Mouse (Mus musculus) G1E (cell line): ENCODE data around the gene Pard3. TPM values are rescaled to one million over a fixed set of nuclear protein-coding genes. Genes with fewer than 3 reads are reported as not detected.
A peak's percentile ranks its signal among the peaks of the same experiment; 100 is the strongest.

Source experiments
- ATAC-seq: 2 replicates; pipeline ENCODE4 v1.8.0; 2016; ENCODE audit warnings: mild to moderate bottlenecking; ENCODE audit not compliant: insufficient number of reproducible peaks, poor library complexity, low FRiP score, severe bottlenecking; ENCODE audit errors: extremely low read depth
- DNase-seq: peaks from one replicate; pipeline ENCODE4 v3.0.0; 2012; ENCODE audit warnings: low spot score
- H3K27me3 ChIP-seq: 2 replicates; pipeline ENCODE4 v1.6.1; 2012; ENCODE audit warnings: mild to moderate bottlenecking, low read length, inconsistent platforms; ENCODE audit not compliant: insufficient read depth
- H3K36me3 ChIP-seq: replicated peaks from 2 replicates; pipeline ENCODE3; 2012; ENCODE audit warnings: mild to moderate bottlenecking, inconsistent platforms
- H3K4me1 ChIP-seq: 2 replicates; pipeline ENCODE4 v1.6.1; 2012; ENCODE audit warnings: low read depth, low read length, inconsistent platforms, mixed read lengths; ENCODE audit not compliant: insufficient read depth
- H3K4me3 ChIP-seq: 2 replicates; pipeline ENCODE4 v1.5.1; 2012; ENCODE audit warnings: low read depth, mild to moderate bottlenecking, inconsistent platforms, low read length, moderate library complexity, mixed read lengths
- H3K9me3 ChIP-seq: replicated peaks from 2 replicates; pipeline ENCODE4 v1.6.1; 2012; ENCODE audit warnings: inconsistent platforms
- CTCF ChIP-seq: IDR thresholded peaks from 2 replicates; pipeline ENCODE4 v1.5.1; 2012; ENCODE audit warnings: low read depth, low read length, inconsistent platforms, mixed read lengths
- GATA1 ChIP-seq: IDR thresholded peaks from 2 replicates; pipeline ENCODE4 v1.6.1; 2012; ENCODE audit warnings: borderline replicate concordance, low read length, inconsistent platforms, mixed read lengths
- GATA2 ChIP-seq: IDR thresholded peaks from 2 replicates; pipeline ENCODE4 v1.6.1; 2012; ENCODE audit warnings: low read depth, low read length, inconsistent platforms, borderline replicate concordance
- POLR2AphosphoS5 ChIP-seq: IDR thresholded peaks from 2 replicates; pipeline ENCODE4 v1.6.1; 2012; ENCODE audit warnings: low read depth, low read length, inconsistent platforms; ENCODE audit not compliant: insufficient replicate concordance
- TAL1 ChIP-seq: conservative IDR thresholded peaks from 2 replicates; pipeline ENCODE4 v1.6.1; 2012; ENCODE audit warnings: low read depth, low read length, inconsistent platforms, mixed read lengths
- polyA plus RNA-seq: library from polyadenylated mRNA; stranded (reverse); fragments of >175 nt; gene quantifications from 2 replicates; pipeline ENCODE4 v1.2.3, GENCODE M21; 2012
- total RNA-seq, 2 experiments: library from RNA; stranded (forward) in 1 of 2; stranded (reverse) in 1 of 2; fragments of 200-1000 nt in 1 of 2; fragments of >200 nt in 1 of 2; fragmentation: Nextera tagmentation in 1 of 2; gene quantifications; 2 replicates each; pipeline ENCODE4 v1.2.3; 2014 to 2017

Gene Pard3
- total and polyA plus RNA-seq, 3 experiments, result 0.55 TPM; not detected in 2

DNA sequence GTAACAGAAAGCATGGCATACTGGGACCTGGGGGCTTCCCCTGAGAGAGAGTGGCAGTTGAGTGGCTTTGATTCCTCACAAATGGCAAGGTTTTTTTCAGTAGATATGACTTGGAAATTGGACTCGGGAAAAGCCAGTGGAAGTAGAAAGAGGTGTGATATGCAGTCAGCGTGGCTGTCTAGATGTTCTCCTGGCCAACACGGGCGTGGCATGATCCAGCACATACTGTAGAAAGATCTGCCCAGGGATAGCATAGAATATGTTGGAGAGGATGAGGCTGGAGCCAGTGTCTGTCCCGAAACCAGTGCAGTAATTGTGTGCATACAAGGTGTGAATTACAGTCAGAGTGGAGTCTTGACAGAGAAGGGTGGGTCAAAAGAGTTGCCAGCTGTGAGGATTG is 257.2 kb downstream of the Pard3 start:
- no peaks in the 10 kb centered on the region for H3K4me1 ChIP-seq
- TF ChIP-seq CTCF (no peak), POLR2AphosphoS5 (no peak), GATA1 (no peak), GATA2 (no peak), TAL1 (no peak)
- H3K36me3 ChIP-seq, result no peaks in the 10 kb centered on the region
- no peak overlapping the region for H3K4me3 ChIP-seq
- no peaks in the 10 kb centered on the region for H3K27me3 ChIP-seq
- no peak for ATAC-seq
- H3K9me3 ChIP-seq, result peaks cover 39% of the 10 kb centered on the region
- no peak for DNase-seq

DNA sequence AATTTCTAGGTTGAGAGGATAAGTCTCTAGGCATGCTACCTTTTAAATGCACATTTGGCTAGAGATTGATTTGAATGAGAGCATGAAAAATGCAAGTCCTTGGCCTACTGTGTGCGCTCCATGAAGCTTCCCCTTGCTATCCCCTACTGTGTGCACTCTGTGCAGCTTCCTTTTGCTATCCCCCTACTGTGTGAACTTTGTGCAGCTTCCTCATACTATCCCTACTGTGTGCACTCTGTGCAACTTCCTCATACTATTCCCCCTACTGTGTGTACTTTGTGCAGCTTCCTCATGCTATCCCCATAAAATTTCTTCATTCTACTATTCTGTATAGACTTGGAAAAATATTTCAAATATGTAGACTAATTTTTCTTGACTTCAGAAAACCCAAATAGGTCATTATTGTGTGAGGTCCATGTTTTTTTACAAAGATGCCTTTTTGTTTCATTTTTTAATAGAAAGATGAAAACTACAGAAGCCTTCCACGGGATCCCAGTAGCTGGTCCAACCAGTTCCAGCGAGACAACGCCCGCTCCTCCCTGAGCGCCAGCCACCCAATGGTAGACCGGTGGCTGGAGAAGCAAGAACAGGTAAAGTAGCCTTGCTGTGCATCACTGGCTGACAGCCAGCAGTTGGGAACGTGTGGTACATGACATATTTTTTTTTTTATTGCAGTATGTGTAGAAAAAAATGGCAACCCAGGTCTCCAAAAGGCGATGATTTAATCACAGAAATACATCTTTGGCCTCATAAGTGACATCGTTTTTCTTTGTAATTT is 260.1 kb downstream of the Pard3 start:
- ATAC-seq (no peak), DNase-seq (no peak)
- Histone ChIP-seq H3K4me1 (no peaks in the 10 kb centered on the region), H3K27me3 (no peaks in the 10 kb centered on the region), H3K4me3 (no peak overlapping the region), H3K36me3 (no peaks in the 10 kb centered on the region), H3K9me3 (peaks cover 47% of the 10 kb centered on the region)
- TF ChIP-seq GATA1, result no peak
- TF ChIP-seq POLR2AphosphoS5, result no peak
- no peak for TF ChIP-seq GATA2
- TF ChIP-seq CTCF, result no peak
- TF ChIP-seq TAL1, result no peak

DNA sequence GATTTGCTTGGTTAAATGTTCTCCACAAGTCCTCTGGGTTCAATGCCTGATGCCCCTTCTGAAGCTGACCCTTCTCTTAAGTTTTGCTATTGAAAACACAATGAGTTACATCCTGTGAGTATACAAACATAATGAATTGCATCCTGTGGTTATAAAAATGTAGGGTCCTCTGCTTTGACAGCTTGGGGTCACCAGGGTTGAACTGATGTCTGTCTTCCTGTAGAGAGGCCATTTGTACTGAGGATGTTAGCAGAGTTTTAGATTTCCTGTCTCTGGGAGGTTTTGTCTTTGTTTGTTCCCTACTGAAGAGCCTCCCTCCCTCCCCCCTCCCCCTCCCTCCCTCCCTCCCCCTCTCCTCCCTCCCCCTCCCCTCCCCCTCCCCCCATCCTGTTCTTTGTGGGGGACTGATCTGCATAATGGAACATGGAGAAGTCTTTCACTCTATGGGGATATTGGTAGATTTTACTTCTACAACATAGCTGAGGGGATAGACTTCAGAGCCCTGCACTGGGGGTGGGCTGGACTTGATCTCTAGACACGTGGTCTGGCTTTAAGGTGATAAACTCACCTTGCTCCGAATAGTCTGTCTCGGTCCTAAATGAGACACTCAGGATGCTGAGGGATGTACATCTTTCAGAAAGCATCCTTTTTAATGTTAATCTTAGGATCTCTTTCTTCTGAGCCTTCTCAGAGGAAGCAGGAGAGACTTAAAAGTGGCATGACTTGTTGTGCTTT is 261.3 kb downstream of the Pard3 start:
- Histone ChIP-seq H3K9me3 (peaks cover 48% of the 10 kb centered on the region), H3K4me3 (no peak overlapping the region), H3K4me1 (no peaks in the 10 kb centered on the region), H3K27me3 (no peaks in the 10 kb centered on the region), H3K36me3 (no peaks in the 10 kb centered on the region)
- DNase-seq (no peak), ATAC-seq (no peak)
- TF ChIP-seq GATA2, result no peak
- no peak for TF ChIP-seq TAL1
- no peak for TF ChIP-seq CTCF
- TF ChIP-seq GATA1, result no peak
- TF ChIP-seq POLR2AphosphoS5, result no peak

DNA sequence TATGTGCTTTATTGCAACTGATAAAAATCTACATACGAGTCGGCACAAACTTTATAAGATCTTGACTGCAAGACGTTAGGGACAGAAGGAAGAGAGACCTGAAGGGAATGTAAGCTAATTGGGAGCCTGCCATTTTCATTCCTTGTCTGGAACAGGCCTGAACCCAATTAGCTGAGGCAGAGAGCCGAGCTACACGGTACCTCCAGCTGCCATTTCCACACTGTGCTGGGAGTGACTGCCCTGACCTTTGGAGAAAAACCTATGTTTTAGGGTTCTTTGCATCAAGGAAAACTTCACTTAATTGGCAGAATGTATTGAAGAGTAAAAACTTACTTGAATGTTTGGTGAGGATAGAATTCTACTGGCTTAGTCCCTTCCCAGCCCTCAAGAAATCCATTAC is 262.1 kb downstream of the Pard3 start:
- TF ChIP-seq TAL1, result no peak
- TF ChIP-seq POLR2AphosphoS5, result no peak
- TF ChIP-seq GATA1, result no peak
- no peak for TF ChIP-seq CTCF
- no peak for TF ChIP-seq GATA2
- DNase-seq, result no peak
- no peaks in the 10 kb centered on the region for H3K4me1 ChIP-seq

DNA sequence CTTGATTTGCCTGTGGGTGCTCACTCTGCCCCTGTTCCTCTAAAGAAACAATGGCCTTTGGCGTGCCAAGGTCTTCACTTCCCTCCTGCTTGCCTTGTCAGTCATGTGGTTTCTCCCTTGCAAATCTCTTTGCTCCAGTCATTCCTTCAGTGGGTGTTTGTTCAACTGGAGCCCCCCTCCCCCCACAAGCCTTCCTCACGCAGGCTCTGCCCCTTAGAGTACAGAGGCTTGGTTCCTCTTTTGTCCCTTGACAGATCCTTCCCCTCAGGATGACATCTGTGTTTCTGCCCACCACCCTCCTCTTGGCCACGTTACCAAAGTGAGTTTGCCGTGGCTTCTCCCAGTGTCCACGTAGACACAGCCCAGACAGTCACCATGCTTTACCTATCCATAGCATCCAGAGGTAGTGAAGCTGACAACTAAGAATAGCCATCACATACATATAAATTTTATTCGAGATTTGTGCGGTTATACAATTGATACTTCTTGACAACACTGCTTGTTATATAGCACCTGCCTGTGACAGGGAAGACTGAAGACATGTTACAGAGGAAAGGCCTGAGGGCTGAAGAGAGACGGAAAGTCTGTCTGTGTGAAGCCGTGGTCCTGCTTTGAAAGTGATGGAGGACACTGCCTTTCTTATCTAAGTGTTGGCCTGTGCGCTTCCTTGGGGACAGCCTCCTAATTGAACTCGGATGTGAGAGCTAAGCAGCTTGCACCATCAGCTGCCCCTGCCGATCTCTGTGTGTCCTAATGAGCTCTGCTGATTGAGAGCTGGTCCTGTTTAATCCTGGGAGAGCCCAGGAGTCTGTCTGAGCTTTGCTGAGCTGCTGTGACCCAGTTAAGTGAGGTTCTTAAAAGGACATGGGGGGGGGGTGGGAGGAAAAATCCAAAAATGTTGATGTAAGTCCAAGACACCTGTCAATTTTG is 266.8 kb downstream of the Pard3 start:
- H3K9me3 ChIP-seq, result peaks cover 49% of the 10 kb centered on the region
- no peaks in the 10 kb centered on the region for H3K4me1 ChIP-seq
- ATAC-seq (no peak), DNase-seq (no peak)
- no peak for TF ChIP-seq CTCF
- no peak for TF ChIP-seq TAL1
- TF ChIP-seq POLR2AphosphoS5, result no peak
- TF ChIP-seq GATA1, result no peak
- no peak for TF ChIP-seq GATA2
- no peaks in the 10 kb centered on the region for H3K36me3 ChIP-seq
- H3K4me3 ChIP-seq, result no peak overlapping the region
- H3K27me3 ChIP-seq, result no peaks in the 10 kb centered on the region

More for the DNA sequence above, 262.1 kb downstream of the Pard3 start:
- H3K27me3 ChIP-seq, result no peaks in the 10 kb centered on the region
- peaks cover 49% of the 10 kb centered on the region for H3K9me3 ChIP-seq
- no peaks in the 10 kb centered on the region for H3K36me3 ChIP-seq
- ATAC-seq, result no peak
- no peak overlapping the region for H3K4me3 ChIP-seq

DNA sequence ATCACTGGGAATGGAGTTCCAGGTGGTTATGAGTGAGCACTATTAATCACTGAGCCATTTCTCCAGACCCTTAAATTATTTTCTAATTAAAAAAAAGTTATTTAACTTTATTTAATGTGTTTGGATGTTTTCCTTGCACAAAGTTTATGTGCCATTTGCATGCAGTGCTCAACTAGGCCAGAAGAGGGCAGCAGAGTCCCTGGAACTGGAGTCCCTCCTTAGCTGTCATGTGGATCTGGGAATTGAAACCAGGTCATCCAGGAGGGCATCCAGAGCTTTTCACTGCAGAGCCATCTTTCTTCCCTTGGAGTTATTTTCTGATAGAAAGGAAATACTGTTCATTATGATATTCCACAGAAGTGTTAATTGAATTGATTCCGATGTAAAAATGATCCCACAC is 268.1 kb downstream of the Pard3 start:
- Histone ChIP-seq H3K27me3 (no peaks in the 10 kb centered on the region), H3K36me3 (no peaks in the 10 kb centered on the region), H3K9me3 (peaks cover 51% of the 10 kb centered on the region), H3K4me3 (no peak overlapping the region), H3K4me1 (no peaks in the 10 kb centered on the region)
- TF ChIP-seq POLR2AphosphoS5 (no peak), CTCF (peak; percentile 28; the same call in 1 of the 2 replicates)
- ATAC-seq, result no peak
- no peak for DNase-seq
